Mouse (Mus musculus) E14TG2a.4 (cell line): ENCODE measurements around the gene Clec2l.

Experiments used
- H3K27me3 ChIP-seq: 2 replicates; pipeline ENCODE4 v1.6.1; 2014; ENCODE audit warnings: low read length, control low read depth; ENCODE audit not compliant: insufficient read depth
- H3K36me3 ChIP-seq: 2 replicates; pipeline ENCODE4 v1.6.1; 2014; ENCODE audit warnings: low read length, control low read depth; ENCODE audit not compliant: insufficient read depth
- H3K4me1 ChIP-seq: replicated peaks from 2 replicates; pipeline ENCODE4 v1.6.1; 2014; ENCODE audit warnings: low read depth, low read length, control low read depth
- H3K4me3 ChIP-seq: replicated peaks from 2 replicates; pipeline ENCODE4 v1.5.1; 2014; ENCODE audit warnings: mild to moderate bottlenecking, low read length
- H3K9me3 ChIP-seq: 2 replicates; pipeline ENCODE4 v1.6.1; 2014; ENCODE audit warnings: low read length, control low read depth
- CTCF ChIP-seq: conservative IDR thresholded peaks from 2 replicates; pipeline ENCODE4 v1.5.1; 2014; ENCODE audit warnings: low read length
- NANOG ChIP-seq: IDR thresholded peaks from 2 replicates; pipeline ENCODE4 v1.6.1; 2014; ENCODE audit warnings: borderline replicate concordance, low read length, mixed read lengths
- POU5F1 ChIP-seq: IDR thresholded peaks from 2 replicates; pipeline ENCODE4 v1.6.1; 2014; ENCODE audit warnings: low read length, borderline replicate concordance

Clec2l gene

GRCm38 (mm10) chr6:38715881-38716280 is 53.0 kb downstream of the Clec2l start:
- Histone ChIP-seq H3K4me1 (peaks cover 4% of the 10 kb centered on the region; the same call in 1 of the 2 replicates), H3K9me3 (no peaks in the 10 kb centered on the region), H3K36me3 (peaks cover 66% of the 10 kb centered on the region), H3K4me3 (no peak overlapping the region), H3K27me3 (no peaks in the 10 kb centered on the region)
- TF ChIP-seq POU5F1 (no peak), CTCF (no peak), NANOG (no peak)

GRCm38 (mm10) chr6:38718625-38719024 is 55.8 kb downstream of the Clec2l start:
- Histone ChIP-seq H3K27me3 (no peaks in the 10 kb centered on the region), H3K4me1 (peaks cover 4% of the 10 kb centered on the region; the same call in 1 of the 2 replicates)

GRCm38 (mm10) chr6:38719229-38719628 is 56.4 kb downstream of the Clec2l start:
- TF ChIP-seq NANOG (no peak), POU5F1 (no peak), CTCF (no peak)
- Histone ChIP-seq H3K4me1 (peaks cover 4% of the 10 kb centered on the region; the same call in 1 of the 2 replicates), H3K27me3 (no peaks in the 10 kb centered on the region), H3K9me3 (no peaks in the 10 kb centered on the region), H3K4me3 (no peak overlapping the region), H3K36me3 (peaks cover 52% of the 10 kb centered on the region)

More at GRCm38 (mm10) chr6:38718625-38719024, 55.8 kb downstream of the Clec2l start:
- H3K36me3 ChIP-seq = peaks cover 57% of the 10 kb centered on the region
- no peak for TF ChIP-seq CTCF
- TF ChIP-seq POU5F1 = no peak
- TF ChIP-seq NANOG = no peak
- no peaks in the 10 kb centered on the region for H3K9me3 ChIP-seq
- no peak overlapping the region for H3K4me3 ChIP-seq

DNA sequence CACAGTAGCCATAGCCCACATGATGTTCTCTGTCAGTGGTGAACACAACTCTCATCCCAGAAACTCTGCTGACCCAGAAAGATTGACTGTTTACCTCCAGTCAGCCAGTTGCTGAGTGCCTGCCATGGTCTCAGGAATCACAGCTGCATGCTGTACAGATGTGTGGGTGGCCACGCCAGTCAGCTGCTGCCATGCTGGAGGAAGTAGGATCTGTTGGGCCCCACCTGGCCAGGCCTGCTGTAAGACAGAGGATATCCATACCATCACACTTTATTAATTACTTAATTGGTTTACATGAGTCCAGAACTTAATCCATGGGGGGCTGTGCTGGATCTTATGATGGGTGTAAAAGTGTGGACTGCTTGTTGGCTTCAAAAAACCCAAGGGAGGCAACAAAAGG is 58.5 kb downstream of the Clec2l start:
- Histone ChIP-seq H3K4me1 (peaks cover 9% of the 10 kb centered on the region; the same call in 1 of the 2 replicates), H3K9me3 (no peaks in the 10 kb centered on the region), H3K36me3 (peaks cover 31% of the 10 kb centered on the region), H3K27me3 (no peaks in the 10 kb centered on the region), H3K4me3 (no peak overlapping the region)
- TF ChIP-seq POU5F1 (no peak), NANOG (no peak), CTCF (no peak)

DNA sequence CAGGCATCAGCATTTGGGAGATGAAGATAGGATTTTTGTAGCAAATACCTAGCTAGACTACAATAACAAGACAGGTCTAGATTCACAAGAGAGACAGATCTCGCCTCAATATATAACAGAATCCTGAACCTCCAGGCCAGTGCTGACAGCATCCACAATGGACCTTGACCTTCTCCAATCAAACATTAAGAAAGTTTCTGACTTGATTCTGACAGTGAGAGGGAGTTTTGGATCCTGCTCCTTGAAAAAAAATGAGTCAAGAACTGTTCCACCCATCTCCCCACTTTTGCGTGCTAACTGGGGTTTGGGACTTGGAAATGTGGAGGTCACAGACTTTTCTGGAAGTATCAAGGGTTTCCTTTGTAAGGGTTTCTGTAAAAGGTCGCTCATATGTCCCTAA is 62.6 kb downstream of the Clec2l start:
- Histone ChIP-seq H3K27me3 (no peaks in the 10 kb centered on the region), H3K4me1 (peaks cover 15% of the 10 kb centered on the region), H3K9me3 (no peaks in the 10 kb centered on the region), H3K36me3 (peaks cover 9% of the 10 kb centered on the region), H3K4me3 (no peak overlapping the region)
- no peak for TF ChIP-seq CTCF
- TF ChIP-seq POU5F1 = no peak
- no peak for TF ChIP-seq NANOG
